Mouse (Mus musculus) limb, embryonic 11.5 days (tissue): ENCODE measurements at regions not wholly inside any gene's neighbourhood (a gene's known extent, or its start where the extent isn't known, plus 50 kb on each side); places are given as distances from the start of the nearest gene placed in this dataset.
A peak's percentile ranks its signal among the peaks of the same experiment; 100 is the strongest.

Experiments
- ATAC-seq: fragments of 200-750 bp; cut with Nextera tagmentation; 2 replicates; pipeline ENCODE4 v1.8.0; 2017; ENCODE audit warnings: low read depth; ENCODE audit not compliant: insufficient number of reproducible peaks, low FRiP score, low TSS enrichment
- DNase-seq: peaks from one replicate; pipeline ENCODE4 v3.0.0-alpha.2; 2015; ENCODE audit warnings: low spot score
- H3K27ac ChIP-seq: fragments of 300-500 bp; sonication (generic); replicated peaks from 2 replicates; pipeline ENCODE4 v1.5.1; 2014; ENCODE audit warnings: low read depth, mild to moderate bottlenecking, low read length
- H3K27me3 ChIP-seq: fragments of 300-500 bp; sonication (generic); 2 replicates; pipeline ENCODE4 v1.6.1; 2014; ENCODE audit warnings: mild to moderate bottlenecking, low read length, mixed read lengths; ENCODE audit not compliant: control insufficient read depth, insufficient read depth
- H3K36me3 ChIP-seq: fragments of 300-500 bp; sonication (generic); 2 replicates; pipeline ENCODE4 v1.6.1; 2014; ENCODE audit warnings: mild to moderate bottlenecking, low read length, moderate library complexity, mixed read lengths; ENCODE audit not compliant: control insufficient read depth, insufficient read depth
- H3K4me1 ChIP-seq: fragments of 300-500 bp; sonication (generic); 2 replicates; pipeline ENCODE4 v1.6.1; 2014; ENCODE audit warnings: low read length, mixed read lengths; ENCODE audit not compliant: control insufficient read depth, insufficient read depth
- H3K4me2 ChIP-seq: fragments of 300-500 bp; sonication (generic); 2 replicates; pipeline ENCODE4 v1.6.1; 2014; ENCODE audit warnings: low read depth, mild to moderate bottlenecking, moderate library complexity; ENCODE audit not compliant: severe bottlenecking
- H3K4me3 ChIP-seq: fragments of 300-500 bp; sonication (generic); 2 replicates; pipeline ENCODE4 v1.5.1; 2014; ENCODE audit warnings: low read depth, low read length
- H3K9ac ChIP-seq: fragments of 300-500 bp; sonication (generic); 2 replicates; pipeline ENCODE4 v1.6.1; 2014; ENCODE audit warnings: mild to moderate bottlenecking, low read length
- H3K9me3 ChIP-seq: fragments of 300-500 bp; sonication (generic); 2 replicates; pipeline ENCODE4 v1.6.1; 2016; ENCODE audit warnings: low read length; ENCODE audit not compliant: control insufficient read depth
- WGBS: fragments of 180-500 bp; shearing (Covaris S2); extraction: QIAGEN DNeasy Blood & Tissue Kit; methylation state at CpG from one replicate; pipeline ENCODE4 v1.1.7; 2014; 5-methylcytosine and 5-hydroxymethylcytosine counted together

- no peaks in the 10 kb centered on the region for H3K9me3 ChIP-seq
- no peak overlapping the region for H3K27ac ChIP-seq
- WGBS, result 80% methylated on average over 1 of the region's 1 CpGs
- H3K27me3 ChIP-seq, result no peaks in the 10 kb centered on the region
- no peaks in the 10 kb centered on the region for H3K36me3 ChIP-seq
- DNase-seq (no peak), ATAC-seq (no peak)
- H3K4me2 ChIP-seq, result no peak overlapping the region
- H3K4me3 ChIP-seq, result no peak overlapping the region
- no peaks in the 10 kb centered on the region for H3K4me1 ChIP-seq
- H3K9ac ChIP-seq, result no peak overlapping the region
These were observed 192.5 kb downstream of the Kit start for GRCm38 (mm10) chr5:75767213-75767612.

GRCm38 (mm10) chr5:75762374-75762773 lies 187.7 kb downstream of the Kit start:
- H3K4me1 ChIP-seq, result no peaks in the 10 kb centered on the region
- ATAC-seq (no peak), DNase-seq (no peak)
- H3K27ac ChIP-seq, result no peak overlapping the region
- no peaks in the 10 kb centered on the region for H3K36me3 ChIP-seq
- H3K27me3 ChIP-seq, result no peaks in the 10 kb centered on the region
- H3K9ac ChIP-seq, result no peak overlapping the region
- H3K9me3 ChIP-seq, result no peaks in the 10 kb centered on the region
- H3K4me3 ChIP-seq, result no peak overlapping the region
- 89% methylated on average over 6 of the region's 6 CpGs for WGBS
- H3K4me2 ChIP-seq, result no peak overlapping the region

GRCm38 (mm10) chr5:75761459-75762310 lies 187.0 kb downstream of the Kit start:
- Histone ChIP-seq H3K4me3 (no peak overlapping the region), H3K4me2 (no peak overlapping the region), H3K36me3 (no peaks in the 10 kb centered on the region), H3K9me3 (no peaks in the 10 kb centered on the region), H3K9ac (no peak overlapping the region), H3K27me3 (no peaks in the 10 kb centered on the region), H3K27ac (no peak overlapping the region), H3K4me1 (no peaks in the 10 kb centered on the region)
- ATAC-seq (no peak), DNase-seq (no peak)
- WGBS, result 88% methylated on average over 11 of the region's 11 CpGs

GRCm38 (mm10) chr5:75756168-75756567 lies 181.5 kb downstream of the Kit start:
- H3K4me1 ChIP-seq, result no peaks in the 10 kb centered on the region
- H3K9ac ChIP-seq, result no peak overlapping the region
- H3K4me3 ChIP-seq, result no peak overlapping the region
- no peak for DNase-seq
- H3K36me3 ChIP-seq, result no peaks in the 10 kb centered on the region
- H3K27me3 ChIP-seq, result no peaks in the 10 kb centered on the region
- H3K4me2 ChIP-seq, result no peak overlapping the region
- no peak overlapping the region for H3K27ac ChIP-seq
- no peak for ATAC-seq
- 81% methylated on average over 7 of the region's 7 CpGs for WGBS
- no peaks in the 10 kb centered on the region for H3K9me3 ChIP-seq

- ATAC-seq, result no peak
- H3K27ac ChIP-seq, result no peak overlapping the region
- H3K9me3 ChIP-seq, result no peaks in the 10 kb centered on the region
- H3K4me3 ChIP-seq, result no peak overlapping the region
- WGBS, result 81% methylated on average over 7 of the region's 7 CpGs
- H3K4me2 ChIP-seq, result no peak overlapping the region
- no peak overlapping the region for H3K9ac ChIP-seq
- H3K4me1 ChIP-seq, result no peaks in the 10 kb centered on the region
- DNase-seq, result no peak
- no peaks in the 10 kb centered on the region for H3K36me3 ChIP-seq
- no peaks in the 10 kb centered on the region for H3K27me3 ChIP-seq
These were observed 179.6 kb downstream of the Kit start for GRCm38 (mm10) chr5:75754356-75754755.

- H3K27ac ChIP-seq, result no peak overlapping the region
- peaks cover 4% of the 10 kb centered on the region for H3K4me1 ChIP-seq
- DNase-seq (no peak), ATAC-seq (no peak)
- no peak overlapping the region for H3K4me3 ChIP-seq
- H3K9me3 ChIP-seq, result no peaks in the 10 kb centered on the region
- no peak overlapping the region for H3K4me2 ChIP-seq
- no peaks in the 10 kb centered on the region for H3K27me3 ChIP-seq
- H3K9ac ChIP-seq, result no peak overlapping the region
- no peaks in the 10 kb centered on the region for H3K36me3 ChIP-seq
- 81% methylated on average over 9 of the region's 9 CpGs for WGBS
These were observed 170.6 kb downstream of the Kit start for GRCm38 (mm10) chr5:75745311-75745710.

DNA sequence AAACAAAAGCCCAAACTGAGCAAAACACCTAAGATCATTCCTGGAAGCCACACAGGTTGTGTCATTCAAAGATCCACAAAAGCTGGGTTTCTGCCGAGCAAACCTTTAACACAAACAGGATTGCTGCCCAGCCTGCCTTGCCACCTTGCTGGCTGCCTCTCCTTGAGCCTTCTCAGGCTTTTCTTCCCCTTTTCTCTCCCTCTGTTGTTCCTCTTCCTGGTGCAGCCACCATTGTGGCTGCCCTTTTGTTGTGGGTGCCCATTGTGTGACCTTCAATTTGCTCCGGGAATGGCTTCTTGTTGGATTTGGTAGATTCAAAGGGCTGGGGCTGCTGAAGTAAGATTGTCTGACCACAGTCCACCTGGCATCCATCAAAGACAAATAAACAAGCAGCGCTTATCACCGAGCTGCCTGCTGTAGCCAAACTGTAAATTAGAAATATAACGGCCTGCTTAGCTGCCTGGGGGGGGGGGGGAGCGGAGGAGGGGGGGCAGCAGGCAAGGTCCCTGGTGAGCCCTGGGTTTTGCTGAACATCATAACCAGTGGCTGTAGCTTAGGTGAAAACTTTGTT lies 169.8 kb downstream of the Kit start:
- Histone ChIP-seq H3K27me3 (no peaks in the 10 kb centered on the region), H3K4me2 (no peak overlapping the region), H3K9me3 (no peaks in the 10 kb centered on the region), H3K27ac (0 out of 2 replicates have a peak overlapping the region, but pooled peaks have one; percentile 56), H3K4me3 (no peak overlapping the region), H3K4me1 (peaks cover 4% of the 10 kb centered on the region), H3K36me3 (no peaks in the 10 kb centered on the region), H3K9ac (no peak overlapping the region)
- WGBS, result 28% methylated on average over 5 of the region's 6 CpGs
- DNase-seq, result peak; percentile 27
- no peak for ATAC-seq

- peaks cover 2% of the 10 kb centered on the region; the same call in 1 of the 2 replicates for H3K4me1 ChIP-seq
- H3K36me3 ChIP-seq, result no peaks in the 10 kb centered on the region
- H3K4me2 ChIP-seq, result no peak overlapping the region
- H3K4me3 ChIP-seq, result no peak overlapping the region
- H3K9me3 ChIP-seq, result no peaks in the 10 kb centered on the region
- WGBS, result 88% methylated on average over 8 of the region's 8 CpGs
- ATAC-seq (no peak), DNase-seq (no peak)
- no peaks in the 10 kb centered on the region for H3K27me3 ChIP-seq
- H3K27ac ChIP-seq, result no peak overlapping the region
- H3K9ac ChIP-seq, result no peak overlapping the region
These were observed 164.6 kb downstream of the Kit start for GRCm38 (mm10) chr5:75739336-75739735.
